Mouse (Mus musculus) testis, adult 2 months (tissue): ENCODE measurements around the gene Klhl5.

Experiments
- CTCF ChIP-seq: fragments of 200-500 bp; IDR thresholded peaks from 2 replicates; pipeline ENCODE4 v1.5.1; 2012; ENCODE audit warnings: low read depth, mild to moderate bottlenecking, inconsistent platforms, low read length, moderate library complexity; ENCODE audit not compliant: control insufficient read depth, insufficient read depth, insufficient replicate concordance
- POLR2A ChIP-seq: fragments of 200-500 bp; IDR thresholded peaks from 2 replicates; pipeline ENCODE4 v1.6.1; 2012; ENCODE audit warnings: low read depth, mild to moderate bottlenecking, inconsistent platforms, low read length, moderate library complexity; ENCODE audit not compliant: control insufficient read depth

GRCm38 (mm10) chr5:65119918-65120317 is 12.6 kb downstream of the Klhl5 start:
- TF ChIP-seq CTCF: no peak
- TF ChIP-seq POLR2A: no peak
